9 mouse cellular contexts compared by ENCODE assay signal in genomic region chr5:119265149-119265890, GRCm38 (mm10).
DNase-seq lines count a peak whose midpoint lies in the region; ATAC-seq lines count a peak whose summit lies in the region.
"Had no signal": no experiment of that assay in that cellular context is flagged by ENCODE, and none has a peak within 500 bp of the region (broad histone marks: within the 10 kb centered on the region; RNA-seq: fewer than 3 reads in every experiment).

No protein-coding gene starts in this region.

- intact Hi-C loops in gastrocnemius, postnatal 36 days (cut with DNase I), result no loop called here
- intact Hi-C loops in left cerebral cortex, postnatal 36 days (cut with DNase I), result no loop called here

- no peak for ATAC-seq in CD4-positive, CD25-positive, alpha-beta regulatory T cell, adult 4 months
- ATAC-seq: Patski had no signal

- DNase-seq in layer of hippocampus, adult 11-12 months (ENCODE audit: low spot score), result peak; percentile 19
- no peak for DNase-seq in layer of hippocampus, adult 9-10 months (ENCODE audit: low spot score)
- DNase-seq in cerebellum, adult 9-11 months, result peak; percentile 21
- peak; percentile 20 to 59 for DNase-seq in gastrocnemius, postnatal 36 days
- peak; percentile 17 to 19 for DNase-seq in left cerebral cortex, postnatal 36 days (ENCODE audit: low spot score in 2 of 2)
- no peak for DNase-seq in spleen, adult 12 weeks (ENCODE audit: low spot score)
- DNase-seq in adrenal gland, adult (ENCODE audit: inconsistent age in 2 of 2, low spot score in 1 of 2), result no peak

Comparison
In these comparisons a context has a peak if more than half of its experiments do, and no peak if none do; other contexts are left out.
1. DNase-seq: peak in layer of hippocampus, adult 11-12 months (single experiment), cerebellum, adult 9-11 months (single experiment), gastrocnemius, postnatal 36 days (2 of 2) and left cerebral cortex, postnatal 36 days (2 of 2); none in layer of hippocampus, adult 9-10 months (single experiment), spleen, adult 12 weeks (single experiment) and adrenal gland, adult (0 of 2).